Mouse (Mus musculus) hindbrain, embryonic 11.5 days (tissue): ENCODE measurements around the gene Cyfip2. TPM values are rescaled to one million over a fixed set of nuclear protein-coding genes. Genes with fewer than 3 reads are reported as not detected.
"Not testable (repeated sequence)": the region's sequence is repeated elsewhere in the genome, so short reads cannot be mapped to it uniquely, and the experiment has no call there.

Source experiments
- ATAC-seq: fragments of 200-750 bp; cut with Nextera tagmentation; 2 replicates; pipeline ENCODE4 v1.8.0; 2017; ENCODE audit warnings: mild to moderate bottlenecking, moderate TSS enrichment, moderate library complexity; ENCODE audit not compliant: low FRiP score
- DNase-seq: peaks from one replicate; pipeline ENCODE4 v3.0.0-alpha.2; 2015; ENCODE audit warnings: low spot score
- H3K27ac ChIP-seq: fragments of 300-500 bp; sonication (generic); 2 replicates; pipeline ENCODE4 v1.5.1; 2014; ENCODE audit warnings: mild to moderate bottlenecking, low read depth, low read length
- H3K27me3 ChIP-seq: fragments of 300-500 bp; sonication (generic); 2 replicates; pipeline ENCODE4 v1.6.1; 2014; ENCODE audit warnings: mild to moderate bottlenecking, low read length, moderate library complexity, mixed read lengths; ENCODE audit not compliant: control insufficient read depth, insufficient read depth
- H3K36me3 ChIP-seq: fragments of 300-500 bp; sonication (generic); 2 replicates; pipeline ENCODE4 v1.6.1; 2014; ENCODE audit warnings: mild to moderate bottlenecking, low read length, moderate library complexity, mixed read lengths; ENCODE audit not compliant: control insufficient read depth, insufficient read depth
- H3K4me1 ChIP-seq: fragments of 300-500 bp; sonication (generic); replicated peaks from 2 replicates; pipeline ENCODE4 v1.6.1; 2014; ENCODE audit warnings: low read length, mixed read lengths; ENCODE audit not compliant: control insufficient read depth, insufficient read depth
- H3K4me2 ChIP-seq: fragments of 300-500 bp; sonication (generic); replicated peaks from 2 replicates; pipeline ENCODE4 v1.6.1; 2014; ENCODE audit warnings: mild to moderate bottlenecking, low read depth, low read length
- H3K4me3 ChIP-seq: fragments of 300-500 bp; sonication (generic); 2 replicates; pipeline ENCODE4 v1.5.1; 2014; ENCODE audit warnings: low read depth, low read length
- H3K9ac ChIP-seq: fragments of 300-500 bp; sonication (generic); 2 replicates; pipeline ENCODE4 v1.6.1; 2014; ENCODE audit warnings: low read depth, low read length
- H3K9me3 ChIP-seq: fragments of 300-500 bp; sonication (generic); 2 replicates; pipeline ENCODE4 v1.6.1; 2016; ENCODE audit warnings: low read length; ENCODE audit not compliant: control insufficient read depth
- WGBS: fragments of 180-500 bp; shearing (Covaris S2); extraction: QIAGEN DNeasy Blood & Tissue Kit; methylation state at CpG from one replicate; pipeline ENCODE4 v1.1.7; 2014; 5-methylcytosine and 5-hydroxymethylcytosine counted together
- polyA plus RNA-seq: library from polyadenylated mRNA; unstranded; fragments of >200 nt; fragmentation: Nextera tagmentation; extraction: Ambion mirVana; gene quantifications from 2 replicates; pipeline ENCODE4 v1.2.1, GENCODE M21; 2014

The Cyfip2 gene
- polyA plus RNA-seq, 1 experiment from 2014 or later, result 60.0 TPM

DNA sequence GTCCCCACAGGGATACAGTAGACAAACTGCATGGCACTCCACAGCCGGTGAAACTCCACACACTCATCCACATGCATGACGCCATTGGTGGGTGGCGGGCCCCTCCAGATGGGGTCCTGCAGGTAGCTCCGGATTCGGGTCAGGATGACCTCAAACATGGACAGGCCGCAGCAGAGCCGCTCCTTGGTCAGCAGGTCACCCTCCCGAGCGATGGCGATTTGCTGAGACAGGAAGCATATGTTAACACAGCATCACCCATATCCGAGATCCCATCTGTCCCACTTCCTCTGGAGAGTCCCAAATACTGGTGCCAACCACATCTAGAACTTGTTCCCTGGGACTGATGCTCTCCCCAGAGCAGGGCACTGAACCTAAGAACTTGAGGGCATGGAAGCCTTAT, 112.0 kb downstream of the Cyfip2 start:
- H3K36me3 ChIP-seq, result peaks cover 3% of the 10 kb centered on the region; the same call in 1 of the 2 replicates
- H3K9me3 ChIP-seq, result no peaks in the 10 kb centered on the region
- ATAC-seq (0 out of 2 replicates have a peak, but pooled peaks have one; percentile 27), DNase-seq (no peak)
- no peaks in the 10 kb centered on the region for H3K27me3 ChIP-seq
- H3K4me2 ChIP-seq, result no peak overlapping the region
- no peaks in the 10 kb centered on the region for H3K4me1 ChIP-seq
- H3K27ac ChIP-seq, result no peak overlapping the region
- 80% methylated on average over 11 of the region's 11 CpGs for WGBS
- H3K4me3 ChIP-seq, result no peak overlapping the region
- H3K9ac ChIP-seq, result no peak overlapping the region

- Histone ChIP-seq H3K4me3 (no peak overlapping the region), H3K4me2 (no peak overlapping the region), H3K27me3 (no peaks in the 10 kb centered on the region), H3K36me3 (peaks cover 3% of the 10 kb centered on the region; the same call in 1 of the 2 replicates), H3K9me3 (no peaks in the 10 kb centered on the region), H3K27ac (no peak overlapping the region), H3K9ac (no peak overlapping the region), H3K4me1 (no peaks in the 10 kb centered on the region)
- WGBS, result 63% methylated on average over 4 of the region's 4 CpGs
- DNase-seq, result no peak
- no peak for ATAC-seq
These were observed 118.5 kb downstream of the Cyfip2 start for GRCm38 (mm10) chr11:46194175-46194574.

DNA sequence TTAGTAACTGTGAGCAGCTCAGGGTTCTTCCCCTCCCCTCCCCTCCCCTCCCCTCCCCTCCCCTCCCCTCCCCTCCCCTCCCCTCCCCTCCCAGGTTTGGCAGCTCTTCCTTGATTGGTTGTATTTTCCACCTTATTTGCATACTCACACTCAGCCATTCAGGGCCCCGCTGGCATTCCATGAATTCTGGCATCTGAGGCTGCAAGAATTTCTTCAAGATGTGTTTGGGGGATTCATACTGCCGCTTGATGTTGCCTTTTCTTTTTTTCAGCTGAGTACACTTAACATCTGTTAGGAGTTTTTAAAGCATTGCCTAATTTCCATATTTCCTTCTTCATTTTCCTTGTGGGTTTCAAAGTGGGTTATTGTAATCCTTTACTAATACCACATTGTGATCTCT, 124.4 kb downstream of the Cyfip2 start:
- H3K36me3 ChIP-seq, result no peaks in the 10 kb centered on the region
- H3K27ac ChIP-seq, result no peak overlapping the region
- no peaks in the 10 kb centered on the region for H3K27me3 ChIP-seq
- DNase-seq, result no peak
- 0 out of 2 replicates have a peak, but pooled peaks cover 2% of the 10 kb centered on the region for H3K4me1 ChIP-seq
- WGBS, result 82% methylated on average over 2 of the region's 2 CpGs
- no peak for ATAC-seq
- no peak overlapping the region for H3K4me2 ChIP-seq
- H3K9ac ChIP-seq, result no peak overlapping the region
- no peak overlapping the region for H3K4me3 ChIP-seq
- no peaks in the 10 kb centered on the region for H3K9me3 ChIP-seq

- Histone ChIP-seq H3K4me2 (no peak overlapping the region), H3K4me3 (no peak overlapping the region), H3K4me1 (0 out of 2 replicates have a peak, but pooled peaks cover 2% of the 10 kb centered on the region), H3K27me3 (no peaks in the 10 kb centered on the region), H3K27ac (no peak overlapping the region), H3K36me3 (no peaks in the 10 kb centered on the region), H3K9ac (no peak overlapping the region), H3K9me3 (no peaks in the 10 kb centered on the region)
- 42% methylated on average over 4 of the region's 4 CpGs for WGBS
- no peak for DNase-seq
- no peak for ATAC-seq
These were observed 127.2 kb downstream of the Cyfip2 start for GRCm38 (mm10) chr11:46185486-46185885.

GRCm38 (mm10) chr11:46184946-46185345, 127.7 kb downstream of the Cyfip2 start:
- 64% methylated on average over 3 of the region's 3 CpGs for WGBS
- no peaks in the 10 kb centered on the region for H3K36me3 ChIP-seq
- no peaks in the 10 kb centered on the region for H3K27me3 ChIP-seq
- no peak overlapping the region for H3K27ac ChIP-seq
- H3K4me2 ChIP-seq, result no peak overlapping the region
- H3K4me3 ChIP-seq, result no peak overlapping the region
- no peak for DNase-seq
- no peak overlapping the region for H3K9ac ChIP-seq
- H3K4me1 ChIP-seq, result 0 out of 2 replicates have a peak, but pooled peaks cover 2% of the 10 kb centered on the region
- ATAC-seq, result no peak
- no peaks in the 10 kb centered on the region for H3K9me3 ChIP-seq

DNA sequence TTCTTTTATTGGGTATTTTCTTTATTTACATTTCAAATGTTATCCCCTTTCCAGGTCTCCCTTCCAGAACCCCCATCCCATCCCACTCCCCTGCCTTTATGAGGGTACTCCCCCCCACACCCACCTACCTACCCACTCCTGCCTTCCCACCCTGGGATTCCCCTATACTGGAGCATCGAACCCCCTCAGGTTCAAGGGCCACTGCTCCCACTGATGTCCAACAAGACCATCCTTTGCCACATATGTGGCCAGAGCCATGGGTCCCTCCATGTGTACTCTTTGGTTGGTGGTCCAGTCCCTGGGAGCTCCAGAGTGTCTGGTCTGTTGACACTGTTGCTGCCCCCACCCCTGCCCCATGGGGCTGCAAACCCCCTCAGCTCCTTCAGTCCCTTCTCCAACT, 130.6 kb downstream of the Cyfip2 start:
- H3K4me1 ChIP-seq, H3K4me2 ChIP-seq, DNase-seq, H3K27ac ChIP-seq, H3K36me3 ChIP-seq, H3K9ac ChIP-seq, ATAC-seq, H3K4me3 ChIP-seq, H3K9me3 ChIP-seq, H3K27me3 ChIP-seq: not testable (repeated sequence)
- WGBS, result 80% methylated on average over 1 of the region's 1 CpGs

DNA sequence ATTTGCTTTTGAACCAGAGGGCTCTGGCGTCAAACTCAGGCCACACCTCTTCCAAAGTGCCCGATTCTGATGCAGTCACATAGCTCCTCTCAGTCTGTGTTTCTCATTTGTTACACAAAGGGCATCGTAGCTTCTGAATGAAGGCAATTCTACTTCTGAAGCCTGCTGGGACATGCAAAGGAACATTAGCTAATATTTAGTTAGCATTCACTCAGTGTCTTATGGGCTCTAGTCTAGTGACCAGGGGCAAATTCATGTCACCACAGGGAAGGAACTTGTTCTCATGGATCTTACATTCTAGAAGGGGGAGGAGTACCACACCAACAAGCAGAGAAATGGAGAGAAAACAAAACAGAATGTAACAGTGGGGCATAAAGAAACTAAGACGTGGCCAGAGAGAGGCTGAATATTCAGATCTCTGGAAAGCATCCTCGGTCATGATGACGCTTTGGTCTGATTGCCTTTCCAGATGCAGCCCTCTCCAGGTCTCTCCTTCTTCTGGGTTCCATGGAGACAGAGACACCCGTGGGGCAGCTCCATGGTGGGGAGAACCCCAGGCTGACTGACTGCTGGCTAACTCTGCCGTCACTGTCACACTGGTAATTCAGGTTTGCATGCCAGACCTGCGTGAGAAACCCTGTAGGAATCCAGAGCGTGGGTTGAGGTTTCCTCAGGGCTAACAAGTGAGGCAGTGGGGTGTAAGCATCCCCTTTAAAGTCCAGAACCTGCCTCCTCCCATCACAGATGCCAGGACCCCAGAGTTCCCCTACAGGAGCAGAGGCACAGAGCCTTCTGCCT, 135.2 kb downstream of the Cyfip2 start:
- H3K36me3 ChIP-seq, result no peaks in the 10 kb centered on the region
- no peaks in the 10 kb centered on the region for H3K27me3 ChIP-seq
- H3K4me1 ChIP-seq, result no peaks in the 10 kb centered on the region
- WGBS, result 78% methylated on average over 10 of the region's 10 CpGs
- H3K4me3 ChIP-seq, result no peak overlapping the region
- H3K4me2 ChIP-seq, result no peak overlapping the region
- DNase-seq, result no peak
- H3K27ac ChIP-seq, result no peak overlapping the region
- no peaks in the 10 kb centered on the region for H3K9me3 ChIP-seq
- no peak overlapping the region for H3K9ac ChIP-seq
- ATAC-seq, result no peak

GRCm38 (mm10) chr11:46176155-46176554, 136.5 kb downstream of the Cyfip2 start:
- Histone ChIP-seq H3K9me3 (no peaks in the 10 kb centered on the region), H3K9ac (no peak overlapping the region), H3K4me1 (no peaks in the 10 kb centered on the region), H3K4me3 (no peak overlapping the region), H3K27me3 (no peaks in the 10 kb centered on the region), H3K36me3 (no peaks in the 10 kb centered on the region), H3K4me2 (no peak overlapping the region), H3K27ac (no peak overlapping the region)
- DNase-seq (no peak), ATAC-seq (no peak)
- 94% methylated on average over 6 of the region's 6 CpGs for WGBS

DNA sequence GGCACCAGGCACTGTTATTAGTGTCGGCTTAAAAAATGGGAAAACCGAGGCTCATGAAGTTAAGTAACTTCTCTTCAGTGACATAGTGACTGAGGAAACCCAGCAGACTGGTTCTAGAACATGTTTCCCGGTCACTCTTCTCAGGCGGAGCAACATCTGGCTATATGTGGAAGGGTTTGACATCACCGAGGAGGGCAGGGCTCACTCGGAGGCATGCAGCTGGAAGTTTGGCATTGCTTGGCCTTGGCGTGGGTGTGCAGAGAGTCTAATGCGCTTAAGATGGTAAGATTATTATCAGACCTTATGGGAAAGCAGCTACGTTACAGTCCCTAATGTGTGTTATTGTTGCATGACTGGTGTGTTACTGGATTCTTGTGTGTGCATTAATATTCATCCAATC, 140.5 kb downstream of the Cyfip2 start:
- Histone ChIP-seq H3K36me3 (no peaks in the 10 kb centered on the region), H3K4me1 (no peaks in the 10 kb centered on the region), H3K27me3 (no peaks in the 10 kb centered on the region), H3K9me3 (no peaks in the 10 kb centered on the region), H3K4me2 (no peak overlapping the region), H3K9ac (no peak overlapping the region), H3K27ac (no peak overlapping the region), H3K4me3 (no peak overlapping the region)
- DNase-seq, result no peak
- ATAC-seq, result no peak
- WGBS, result 94% methylated on average over 9 of the region's 9 CpGs
